Mouse (Mus musculus) T-helper 17 cell (primary cell): Measurements from ENCODE around the gene Nebl.

Experiments
- in situ Hi-C, 2 experiments: fragments of 300-600 bp; cut with MboI, MseI; formaldehyde crosslinking; loops; 1 replicate in 1 of 2; 2 replicates in 1 of 2; pipeline ENCODE4 v1.15.1; 2025; ENCODE audit warnings: high pct_unique_total_duplicates in 2 of 2

Nebl gene

GRCm38 (mm10) chr2:17525739-17526526 is 205.3 kb downstream of the Nebl start:
- in situ Hi-C loops, result no loop called here

GRCm38 (mm10) chr2:17525211-17525610 is 206.1 kb downstream of the Nebl start:
- in situ Hi-C loops, result no loop called here

- in situ Hi-C loops, result no loop called here
Observed at GRCm38 (mm10) chr2:17524205-17524978, 206.9 kb downstream of the Nebl start.

DNA sequence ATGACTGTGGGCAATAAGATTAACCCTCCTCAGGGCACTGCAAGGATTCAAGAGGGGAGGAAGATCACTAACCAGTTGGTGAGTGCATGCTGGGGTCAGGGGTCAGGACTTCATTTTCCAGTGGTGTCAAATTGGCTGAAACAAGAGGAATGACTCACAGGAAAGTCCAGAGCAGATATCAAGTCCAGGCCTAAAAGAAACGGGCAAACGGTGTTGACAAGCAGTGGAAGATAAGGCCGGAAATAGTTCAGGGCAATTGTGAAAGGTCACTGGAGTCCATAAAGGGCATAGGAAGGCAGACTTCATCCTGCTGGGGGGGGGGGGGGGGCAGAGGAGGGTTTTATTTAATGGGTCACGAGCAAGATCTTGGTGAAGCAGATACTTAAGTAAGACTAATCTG is 207.5 kb downstream of the Nebl start:
- in situ Hi-C loops, result no loop called here

DNA sequence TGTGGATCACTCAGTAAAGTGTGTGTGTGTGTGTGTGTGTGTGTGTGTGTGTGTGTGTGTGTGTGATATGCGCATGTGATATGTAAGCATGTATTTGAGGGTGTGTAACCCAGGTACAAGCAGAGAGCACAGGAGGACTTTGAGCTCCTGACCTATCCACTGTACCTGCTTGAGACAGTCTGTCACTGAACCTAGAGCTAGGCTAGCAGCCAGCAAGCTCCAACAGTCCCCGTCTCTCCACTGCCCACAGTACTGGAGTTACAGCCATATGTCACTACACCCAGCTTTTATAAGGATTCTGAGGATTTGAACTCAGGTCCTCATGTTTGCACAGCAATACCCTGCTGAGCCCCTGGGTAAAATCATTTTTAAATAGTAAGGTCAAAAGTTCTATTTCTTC is 215.6 kb downstream of the Nebl start:
- in situ Hi-C loops, result no loop called here

DNA sequence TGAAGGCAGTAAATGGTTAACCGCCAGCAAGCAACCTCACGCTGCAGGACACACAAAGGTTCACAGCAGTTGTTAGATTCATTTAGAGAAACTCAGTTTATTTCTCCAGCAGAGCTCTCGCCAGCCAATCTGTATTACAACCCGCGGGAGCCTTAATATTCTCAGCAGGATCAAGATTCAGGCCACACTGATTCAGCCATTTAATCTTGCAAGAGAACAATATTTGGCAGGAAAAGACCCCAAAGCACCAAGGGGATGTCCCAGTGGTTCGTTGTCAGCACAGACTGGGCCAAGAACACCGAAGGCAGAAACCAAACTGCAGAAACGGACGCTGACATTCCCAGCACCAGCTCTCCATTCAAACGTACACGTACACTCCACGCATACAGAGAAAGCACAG is 216.5 kb downstream of the Nebl start:
- in situ Hi-C loops, result no loop called here

- in situ Hi-C loops, result no loop called here
Observed at GRCm38 (mm10) chr2:17509942-17510341, 221.3 kb downstream of the Nebl start.

DNA sequence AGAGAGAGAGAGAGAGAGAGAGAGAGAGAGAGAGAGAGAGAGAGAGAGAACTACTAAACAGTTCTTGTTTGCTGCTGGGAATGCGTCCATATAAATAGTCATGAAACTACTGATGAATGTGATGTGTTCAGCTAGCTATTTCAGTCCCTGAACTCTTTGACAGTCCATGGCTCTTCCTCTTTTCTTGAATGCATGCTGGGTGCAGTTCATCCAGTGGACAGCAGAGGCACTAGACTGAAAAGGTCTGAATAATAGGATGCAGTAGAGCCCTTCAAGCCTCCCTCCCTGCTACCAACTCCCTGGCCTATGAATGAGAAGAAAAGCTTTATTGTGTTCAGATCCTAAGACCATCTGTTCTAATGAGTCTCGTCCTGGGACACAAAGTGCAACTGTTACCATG is 223.9 kb downstream of the Nebl start:
- in situ Hi-C loops, result no loop called here

GRCm38 (mm10) chr2:17504115-17504774 is 227.0 kb downstream of the Nebl start:
- in situ Hi-C loops, result no loop called here

DNA sequence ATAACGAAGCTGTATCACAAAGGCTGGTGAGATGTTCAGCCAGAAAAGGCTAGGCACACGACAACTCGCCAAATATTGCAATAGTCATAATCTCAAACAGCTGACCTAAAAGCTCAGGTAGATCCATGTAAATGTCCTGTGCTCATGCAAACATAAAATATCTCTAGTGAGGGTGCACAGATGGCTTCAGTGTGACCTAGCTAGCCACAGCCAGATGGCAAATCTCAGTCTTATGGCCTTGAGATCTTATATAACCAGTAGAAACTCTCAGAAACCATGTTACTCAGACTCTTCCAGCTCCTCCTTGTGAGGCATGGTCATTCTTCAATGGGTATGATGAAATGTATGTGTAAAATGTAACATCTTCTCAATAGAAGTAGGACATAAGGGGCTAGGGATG is 230.2 kb downstream of the Nebl start:
- in situ Hi-C loops, result no loop called here

DNA sequence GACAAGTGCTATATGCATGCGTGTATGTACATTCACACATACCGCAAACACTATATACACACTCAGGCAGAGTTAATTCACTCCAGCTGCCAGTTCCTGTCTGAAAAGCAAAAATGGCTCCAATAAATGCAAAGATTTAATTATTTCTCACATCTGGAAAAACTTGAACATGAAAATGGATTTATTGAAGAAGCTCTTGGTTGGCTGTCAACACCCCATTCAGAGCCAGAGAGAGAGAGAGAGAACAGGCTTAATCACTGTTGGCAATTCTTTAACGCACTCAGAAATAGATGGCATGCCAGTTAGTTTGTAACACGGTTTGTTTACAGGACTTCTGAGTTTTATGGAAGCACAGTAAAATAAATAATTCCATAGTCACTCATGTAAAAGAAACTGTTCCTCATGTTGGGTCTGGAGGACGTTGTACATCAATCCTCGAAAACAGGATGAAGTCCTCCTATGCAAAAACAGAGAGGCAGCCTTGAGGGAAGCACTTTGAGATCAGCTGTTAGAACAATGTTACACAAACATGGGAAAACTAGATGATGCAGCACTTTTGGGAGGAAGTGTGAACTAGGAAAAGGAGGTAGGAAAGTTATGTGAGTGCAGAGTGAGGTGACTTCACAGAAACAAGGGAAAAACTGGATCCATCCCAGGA is 265.6 kb downstream of the Nebl start:
- in situ Hi-C loops, result no loop called here

GRCm38 (mm10) chr2:17460434-17460833 is 270.8 kb downstream of the Nebl start:
- in situ Hi-C loops, result no loop called here

GRCm38 (mm10) chr2:17453676-17454075 is 277.6 kb downstream of the Nebl start:
- in situ Hi-C loops, result loop anchor here in 1 of 2 experiments (10.0 kb wide), 1 partner anchor 541 kb away; the partner anchor contains the start of gene H2al2a

GRCm38 (mm10) chr2:17448341-17448740 is 282.9 kb downstream of the Nebl start:
- in situ Hi-C loops, result loop anchor here in 1 of 2 experiments (5.0 kb wide), 1 partner anchor 874 kb away; no protein-coding TSS in a partner anchor

GRCm38 (mm10) chr2:17443581-17443980 is 287.7 kb downstream of the Nebl start:
- in situ Hi-C loops, result no loop called here

GRCm38 (mm10) chr2:17438317-17438716 is 292.9 kb downstream of the Nebl start:
- in situ Hi-C loops, result no loop called here

DNA sequence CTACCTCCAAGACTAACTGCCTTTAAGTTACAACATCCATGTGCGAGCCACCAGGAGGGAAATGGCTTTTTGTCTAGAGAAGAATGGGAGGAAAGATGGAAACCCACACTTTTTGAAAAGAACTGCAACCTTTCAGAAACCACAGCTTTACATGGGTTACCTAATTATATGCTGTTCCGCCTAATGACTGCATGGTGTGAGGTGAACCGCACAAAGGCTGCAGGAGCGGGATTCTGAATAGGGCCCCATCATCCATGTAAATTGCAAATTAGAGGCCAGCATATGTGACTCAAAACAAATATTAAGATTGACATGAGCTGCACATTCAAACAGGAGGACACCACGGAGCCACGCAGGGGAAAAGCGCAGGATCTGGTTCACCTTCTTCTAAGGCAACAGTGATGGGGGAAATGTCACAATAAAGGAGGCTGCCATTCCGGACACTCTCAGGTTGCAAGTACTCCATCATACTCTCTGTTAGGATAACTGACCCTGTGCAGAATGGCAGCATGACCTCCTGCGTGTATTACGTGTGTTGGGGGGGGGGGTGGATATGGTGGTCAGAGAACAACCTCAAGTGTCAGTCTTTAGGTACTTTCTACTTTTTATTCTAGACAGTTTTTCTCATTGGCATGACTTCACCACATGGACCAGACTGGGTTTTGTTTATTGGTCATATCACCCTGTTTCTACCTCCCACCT is 294.4 kb downstream of the Nebl start:
- in situ Hi-C loops, result no loop called here

DNA sequence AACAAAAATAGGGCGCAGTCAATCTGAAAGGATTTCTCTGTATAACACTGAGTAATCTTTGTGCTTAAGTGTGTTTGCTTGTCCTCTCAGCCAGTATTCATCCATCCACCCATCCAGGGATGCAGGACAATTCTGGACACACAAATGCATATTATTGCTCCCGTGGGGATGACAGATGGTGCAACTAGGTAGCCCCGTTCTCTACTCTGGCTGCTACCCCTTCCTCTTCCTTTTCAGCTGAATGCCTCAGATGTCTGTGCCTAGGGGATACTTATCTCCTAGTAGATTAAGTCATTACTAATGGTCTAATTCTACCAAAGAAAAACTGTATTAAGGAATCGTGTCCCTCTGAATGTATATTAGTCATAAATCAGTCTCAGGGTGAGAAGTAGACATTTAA is 296.0 kb downstream of the Nebl start:
- in situ Hi-C loops, result no loop called here

DNA sequence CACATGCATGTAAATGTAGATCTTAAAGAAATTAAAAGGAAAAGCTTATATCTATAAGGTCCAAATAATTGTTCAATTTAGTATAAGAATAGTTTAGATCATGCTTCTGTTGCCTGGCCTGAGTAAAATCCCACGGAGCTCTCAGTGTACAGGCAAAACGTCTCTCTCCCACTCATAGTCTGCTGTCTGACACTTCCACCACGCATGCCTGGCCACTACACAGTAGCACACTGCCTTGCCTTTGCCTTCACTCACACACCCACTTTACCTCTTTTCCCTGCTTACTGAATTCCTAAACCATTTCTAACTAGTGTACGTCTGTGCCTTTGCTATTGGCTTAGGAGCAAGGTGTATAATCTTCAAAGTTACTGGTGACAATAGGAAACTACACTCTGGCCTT is 302.2 kb downstream of the Nebl start:
- in situ Hi-C loops, result no loop called here

DNA sequence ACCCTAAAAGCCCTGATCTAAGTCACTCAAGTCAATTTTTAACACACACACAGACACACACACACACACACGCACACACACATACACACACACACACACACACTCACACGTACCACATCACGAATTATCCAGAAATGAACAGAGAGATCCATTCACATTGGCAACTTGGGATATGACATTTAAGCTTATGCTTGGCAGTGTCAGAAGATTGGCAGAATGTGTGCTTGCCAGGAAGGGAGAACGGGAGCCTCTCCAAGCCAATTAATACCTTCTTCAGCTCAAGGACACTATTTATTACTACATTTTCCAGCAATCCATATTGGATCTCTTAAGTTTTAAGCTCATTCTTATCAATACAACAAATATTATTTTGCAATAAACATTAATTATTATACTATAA is 303.1 kb downstream of the Nebl start:
- in situ Hi-C loops, result no loop called here

DNA sequence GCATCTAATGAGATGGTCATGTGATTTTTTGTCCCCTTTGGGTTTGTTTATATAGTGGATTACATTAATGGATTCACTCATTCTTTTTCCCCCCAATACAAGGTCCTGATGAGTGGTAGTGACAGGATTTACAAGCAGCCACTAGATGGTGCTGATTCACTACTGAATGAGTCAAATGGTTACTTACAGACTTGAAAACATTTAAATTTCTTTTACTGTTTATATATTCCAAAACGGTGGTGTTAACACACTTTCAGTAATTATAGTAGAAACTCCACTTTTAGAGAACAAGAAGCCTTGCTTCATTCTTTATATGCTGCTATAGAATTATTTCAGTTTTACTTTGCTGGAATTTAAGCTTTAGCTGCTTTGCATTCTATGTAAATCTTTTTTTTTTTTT is 308.3 kb downstream of the Nebl start:
- in situ Hi-C loops, result loop anchor here in 1 of 2 experiments (25.0 kb wide), 1 partner anchor 789 kb away; no protein-coding TSS in a partner anchor
